Mouse (Mus musculus) monocyte, adult 2 months (primary cell): ENCODE data around the gene Vmn1r1.
A peak's percentile ranks its signal among the peaks of the same experiment; 100 is the strongest.

Experiments used
- DNase-seq, 2 experiments: peaks; one replicate each; pipeline ENCODE4 v3.0.0; 2022; ENCODE audit warnings: low spot score in 2 of 2, low read depth in 1 of 2

Gene Vmn1r1

DNA sequence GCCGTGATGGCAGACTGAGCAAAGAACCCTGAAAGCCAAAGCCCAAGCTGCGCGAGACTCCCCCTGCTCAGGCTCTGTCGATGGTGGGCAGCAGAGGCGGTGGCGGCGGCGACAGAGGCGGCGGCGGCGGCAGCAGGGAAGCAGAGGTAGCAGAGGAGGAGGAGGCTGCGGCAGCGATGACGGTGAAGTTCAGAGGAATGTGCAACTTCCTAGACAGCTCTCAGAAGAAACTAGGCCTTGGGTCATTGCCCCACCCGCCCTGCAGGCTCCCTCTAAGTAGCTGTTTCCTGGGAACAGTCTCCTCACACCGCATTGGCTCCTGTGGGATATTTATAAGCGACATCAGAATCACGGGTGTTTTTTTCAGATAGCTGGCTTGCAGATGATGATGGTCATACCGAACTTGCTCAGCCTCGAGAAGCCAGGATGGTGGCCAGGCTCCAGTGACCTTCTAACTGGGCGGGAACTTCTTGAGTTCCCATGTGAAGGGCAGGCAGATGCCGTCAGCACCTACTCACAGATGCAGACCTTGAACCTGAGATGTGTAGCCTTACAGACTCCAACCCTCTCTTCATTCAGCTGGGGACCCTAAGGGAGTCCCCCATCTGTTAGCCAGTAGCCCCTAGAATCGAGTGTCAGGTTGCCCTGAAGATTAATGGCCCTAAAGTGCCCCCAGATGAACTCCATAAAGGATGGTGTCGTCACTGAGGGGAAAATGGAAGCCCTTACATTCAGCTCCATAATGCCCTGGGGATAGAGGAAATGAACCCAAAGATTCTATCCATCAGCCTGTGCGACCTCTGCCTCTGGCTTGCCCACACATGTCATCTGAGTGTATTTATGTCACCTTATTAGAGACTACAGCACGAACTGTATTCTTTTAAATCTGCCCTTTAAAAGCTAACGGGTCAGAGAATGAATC is 26.8 kb downstream of the Vmn1r1 start:
- no peak for DNase-seq

GRCm38 (mm10) chr1:182130830-182131229 is 33.5 kb downstream of the Vmn1r1 start:
- DNase-seq, result no peak

DNA sequence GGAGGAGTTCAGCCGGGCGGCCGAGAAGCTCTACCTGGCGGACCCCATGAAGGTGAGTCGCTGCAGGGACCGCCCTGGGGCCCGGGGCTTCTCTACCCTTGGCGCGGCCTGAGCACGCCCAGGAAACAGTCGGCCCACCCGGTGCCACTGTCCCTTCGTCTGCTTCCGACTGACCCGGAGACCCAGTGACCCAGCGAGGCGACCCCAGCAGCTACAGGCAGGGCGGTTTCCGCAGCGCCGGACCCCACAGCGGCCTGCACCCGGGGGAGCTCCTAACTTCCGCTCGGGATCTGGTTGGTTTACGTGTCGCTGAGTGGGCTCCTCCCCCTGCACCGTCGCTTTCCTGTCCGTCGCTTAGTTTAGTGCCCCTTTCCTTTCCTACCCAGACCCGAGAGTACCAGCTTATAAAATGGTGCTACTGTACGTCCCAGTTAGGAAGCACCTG is 39.3 kb downstream of the Vmn1r1 start:
- DNase-seq, result peak; percentile 33 to 63

DNA sequence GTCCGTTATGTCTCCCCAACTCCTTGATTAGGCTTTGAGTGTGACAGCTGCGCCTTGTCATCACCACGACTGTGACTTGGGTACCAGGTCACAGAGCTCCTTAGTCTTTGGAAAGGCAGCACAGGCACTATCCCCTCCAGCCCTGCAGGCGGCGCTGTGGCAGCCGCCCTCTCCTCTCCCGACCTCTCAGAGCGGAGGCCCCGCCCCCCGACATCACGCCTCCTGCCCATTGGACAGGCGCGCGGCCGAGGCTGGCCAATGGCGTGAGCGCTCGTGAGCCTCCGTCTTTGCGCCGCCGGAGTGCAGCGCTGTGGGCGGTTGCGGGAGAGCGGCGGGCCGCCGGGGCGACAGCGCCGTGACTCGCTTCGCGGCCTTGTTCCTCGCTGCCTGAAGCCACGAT is 39.8 kb downstream of the Vmn1r1 start, which contains the start of gene Srp9:
Srp9 (plus strand) TSS at position 232 of the 400 bp plus-strand sequence.
- peak; percentile 94 to 95 for DNase-seq

GRCm38 (mm10) chr1:182122413-182122812 is 41.9 kb downstream of the Vmn1r1 start:
- DNase-seq, result no peak

GRCm38 (mm10) chr1:182115651-182116408 is 48.5 kb downstream of the Vmn1r1 start:
- no peak for DNase-seq

- DNase-seq, result no peak
These were observed 49.1 kb downstream of the Vmn1r1 start for GRCm38 (mm10) chr1:182115197-182115596.

- DNase-seq, result no peak
These were observed 50.4 kb downstream of the Vmn1r1 start for GRCm38 (mm10) chr1:182113587-182114500.

- DNase-seq, result no peak
These were observed 51.2 kb downstream of the Vmn1r1 start for GRCm38 (mm10) chr1:182113131-182113530.

DNA sequence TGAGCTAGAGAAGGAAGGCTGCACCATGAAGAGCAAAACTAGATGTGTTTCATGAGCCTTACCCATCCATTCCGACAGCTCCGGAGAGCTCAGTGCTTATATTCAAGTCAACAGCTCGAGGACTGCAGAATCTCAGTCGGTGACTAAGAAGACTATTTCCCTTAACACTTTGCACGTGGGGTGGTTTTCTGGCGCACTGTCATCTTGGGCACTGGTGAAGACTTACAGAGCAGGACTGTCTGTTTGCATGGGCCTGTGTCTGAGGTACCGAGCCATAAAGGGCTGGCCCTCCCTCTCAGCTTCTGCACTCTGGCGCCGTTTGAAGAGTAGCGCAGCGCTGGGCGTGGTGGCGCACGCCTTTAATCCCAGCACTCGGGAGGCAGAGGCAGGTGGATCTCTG is 51.9 kb downstream of the Vmn1r1 start:
- DNase-seq, result no peak

- no peak for DNase-seq
These were observed 52.6 kb downstream of the Vmn1r1 start for GRCm38 (mm10) chr1:182111386-182112317.

GRCm38 (mm10) chr1:182110708-182111385 is 53.4 kb downstream of the Vmn1r1 start:
- no peak for DNase-seq

DNA sequence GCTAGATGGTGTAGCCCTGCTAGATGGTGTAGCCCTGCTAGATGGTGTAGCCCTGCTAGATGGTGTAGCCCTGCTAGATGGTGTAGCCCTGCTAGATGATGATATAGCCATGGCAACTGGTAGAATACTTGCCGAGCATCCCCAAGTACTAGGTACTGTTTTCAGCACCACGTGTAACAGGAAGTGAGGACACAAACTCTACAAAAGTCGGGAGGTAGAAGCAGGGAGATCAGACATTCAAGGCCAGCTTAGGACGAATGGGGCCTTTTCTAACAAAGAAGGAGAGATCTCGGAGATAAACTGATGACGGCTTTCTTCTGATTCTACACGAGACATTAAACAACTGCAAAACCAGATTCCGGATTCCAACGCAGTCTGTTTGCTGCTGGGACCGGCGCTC is 54.1 kb downstream of the Vmn1r1 start:
- no peak for DNase-seq

GRCm38 (mm10) chr1:182108397-182109099 is 55.7 kb downstream of the Vmn1r1 start:
- DNase-seq, result no peak

GRCm38 (mm10) chr1:182107251-182107650 is 57.0 kb downstream of the Vmn1r1 start:
- no peak for DNase-seq

DNA sequence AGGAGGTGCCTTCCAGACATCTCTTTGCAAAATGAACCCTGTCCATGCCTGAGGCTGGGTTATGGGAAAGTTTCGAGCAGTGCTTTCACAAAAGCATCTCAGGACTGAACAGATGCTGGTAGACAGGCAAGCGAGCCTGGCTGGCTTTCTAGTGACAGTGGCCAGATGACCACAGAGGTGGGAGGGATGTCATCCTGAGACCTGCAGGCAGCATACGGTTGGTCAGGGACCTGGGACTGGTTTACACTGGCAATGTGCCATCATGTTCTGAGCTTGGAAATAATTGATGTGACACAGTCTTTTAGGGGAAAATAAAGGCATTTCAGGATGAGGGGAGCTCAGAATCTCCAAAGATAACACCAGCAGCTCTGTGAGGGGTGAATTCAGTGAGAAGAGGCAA is 59.3 kb downstream of the Vmn1r1 start:
- DNase-seq, result no peak
